Mouse (Mus musculus) WW6 (cell line): Measurements from ENCODE around the gene Iqcn.

Experiments
- DNase-seq: peaks from one replicate; pipeline ENCODE4 v3.0.0-alpha.2; 2013; ENCODE audit warnings: low read depth, low spot score

Iqcn gene

DNA sequence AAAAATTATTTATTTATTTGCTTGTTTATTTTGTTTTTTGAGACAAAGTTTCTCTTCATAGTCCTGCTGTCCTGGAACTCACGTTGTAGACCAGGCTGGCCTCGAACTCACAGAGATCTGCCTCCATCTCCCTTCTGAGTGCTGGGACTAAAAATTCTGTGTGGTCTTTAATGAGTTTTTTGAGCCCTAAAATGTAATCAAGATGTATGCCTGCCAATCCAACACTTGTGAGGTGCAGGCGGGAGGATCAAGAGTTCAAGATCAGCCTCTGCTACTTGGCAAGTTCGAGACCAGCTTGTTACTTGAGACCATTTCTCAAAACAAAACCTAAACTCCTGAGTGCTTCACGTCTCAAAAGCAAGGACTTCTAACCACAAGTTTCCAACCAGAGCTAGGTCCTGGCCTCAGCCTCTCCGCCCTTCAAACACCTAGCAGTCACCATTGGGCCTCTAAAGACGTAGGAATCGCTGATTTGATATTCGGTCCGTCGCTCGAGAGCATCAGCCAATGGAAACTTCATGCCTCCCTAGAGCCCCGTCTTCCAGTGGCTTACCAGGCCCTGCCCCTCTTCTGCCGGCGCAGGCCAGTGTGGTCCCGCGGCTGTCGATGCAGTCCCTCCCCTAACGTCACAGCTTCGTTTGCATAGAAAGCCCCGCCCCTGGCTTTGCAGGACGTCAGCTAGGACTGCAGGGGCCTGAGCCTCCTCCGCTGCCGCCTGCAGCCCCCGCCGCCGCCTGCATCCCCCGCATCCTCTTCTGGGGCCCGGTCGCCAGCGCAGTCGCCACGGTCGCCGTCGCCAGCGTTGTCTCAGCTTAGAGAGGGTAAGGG lies 51.0 kb downstream of the Iqcn start, which contains the start of gene Rab3a:
Gene Rab3a, plus strand, starts transcription at position 637 of the 828 bp plus-strand sequence.
- peak; percentile 98 for DNase-seq

DNA sequence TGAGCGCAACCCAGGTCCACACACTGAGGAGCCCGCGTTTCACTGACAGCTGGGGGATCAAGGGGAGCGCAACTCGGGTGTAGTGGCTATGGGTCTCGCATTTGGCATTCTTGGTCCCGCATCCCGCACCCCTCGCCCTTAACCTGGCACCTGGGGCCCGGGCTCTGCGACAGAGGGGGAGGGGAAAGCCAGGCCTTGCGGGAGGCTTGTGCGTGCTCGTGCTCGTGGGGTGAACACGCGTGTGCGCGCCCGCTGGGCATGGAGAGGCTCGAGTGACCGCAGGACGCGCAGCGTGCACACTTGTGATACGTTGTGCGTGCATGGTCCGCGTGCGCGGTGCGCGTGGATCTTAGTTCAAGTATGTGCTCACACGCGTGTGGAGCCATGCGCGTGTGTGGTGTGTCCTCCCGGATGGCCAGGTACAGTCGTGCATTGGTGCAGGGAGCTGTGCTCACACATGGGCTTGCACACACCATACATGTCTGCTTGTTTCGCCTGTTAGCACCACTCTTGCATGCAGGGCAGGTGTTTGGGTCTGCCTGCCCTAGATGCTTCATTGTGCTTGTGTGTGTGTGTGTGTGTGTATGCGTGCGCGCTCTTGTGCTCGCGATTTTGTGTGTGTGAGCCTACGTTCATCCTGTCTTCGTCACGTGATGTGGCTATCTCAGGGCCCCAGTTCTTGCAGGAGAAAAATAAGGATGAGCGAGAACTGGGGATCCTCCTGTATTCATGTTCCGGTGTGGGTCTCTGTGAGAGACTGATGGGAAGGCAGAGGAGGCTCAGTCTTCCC lies 51.8 kb downstream of the Iqcn start:
- no peak for DNase-seq

DNA sequence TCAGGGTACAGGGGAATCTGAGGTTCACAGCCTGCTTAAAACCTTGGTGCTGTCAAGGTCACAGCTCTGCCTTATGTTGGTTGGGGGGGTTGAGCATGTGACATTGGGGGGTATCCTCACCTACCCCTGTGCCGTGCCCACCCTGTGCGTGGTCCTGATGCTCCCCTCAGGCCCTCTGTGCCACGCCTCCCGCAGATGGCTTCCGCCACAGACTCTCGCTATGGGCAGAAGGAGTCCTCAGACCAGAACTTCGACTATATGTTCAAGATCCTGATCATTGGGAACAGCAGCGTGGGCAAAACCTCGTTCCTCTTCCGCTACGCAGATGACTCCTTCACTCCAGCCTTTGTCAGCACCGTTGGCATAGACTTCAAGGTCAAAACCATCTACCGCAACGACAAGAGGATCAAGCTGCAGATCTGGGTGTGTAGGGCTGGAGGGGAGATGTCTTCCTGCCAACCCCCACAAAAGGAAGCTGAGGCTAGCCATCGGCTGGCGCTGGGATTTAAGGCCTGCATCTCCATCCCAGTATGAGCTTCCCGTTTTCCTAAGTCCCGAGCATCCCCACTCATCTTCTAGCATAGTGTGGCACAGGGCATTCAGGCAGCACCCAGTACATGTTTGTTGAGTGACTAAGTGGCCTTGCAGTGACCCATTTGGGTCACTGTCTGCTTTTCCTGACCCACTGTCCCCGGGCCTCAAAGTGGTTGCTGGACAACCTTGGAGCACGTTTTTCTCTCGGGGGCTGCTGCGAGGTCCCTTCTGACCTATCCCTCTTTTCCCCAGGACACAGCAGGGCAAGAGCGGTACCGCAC lies 52.6 kb downstream of the Iqcn start:
- no peak for DNase-seq

DNA sequence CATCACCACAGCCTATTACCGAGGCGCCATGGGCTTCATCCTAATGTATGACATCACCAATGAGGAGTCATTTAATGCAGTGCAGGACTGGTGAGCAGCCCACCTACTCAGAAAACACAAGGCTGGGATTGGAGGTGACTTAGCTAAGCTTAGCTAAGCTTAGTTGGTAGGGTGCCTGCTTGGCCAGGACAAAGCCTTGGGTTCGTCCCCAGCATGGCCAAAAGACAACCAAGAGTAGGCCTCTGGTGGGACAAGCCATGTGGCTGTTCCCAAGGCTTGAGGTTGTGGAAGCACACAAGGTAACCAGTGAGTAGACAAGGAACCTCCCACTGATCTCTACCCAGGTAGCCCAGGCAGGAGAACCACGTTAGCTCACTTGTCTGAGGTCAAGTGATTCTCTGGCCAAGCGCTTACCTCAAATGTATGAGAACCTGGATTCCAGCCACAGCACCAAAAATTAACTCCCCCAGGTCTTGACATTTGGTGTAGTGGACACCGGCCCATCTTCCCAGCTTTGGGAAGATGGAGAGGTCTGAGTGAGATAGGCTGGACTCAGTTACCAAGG lies 53.3 kb downstream of the Iqcn start:
- no peak for DNase-seq

DNA sequence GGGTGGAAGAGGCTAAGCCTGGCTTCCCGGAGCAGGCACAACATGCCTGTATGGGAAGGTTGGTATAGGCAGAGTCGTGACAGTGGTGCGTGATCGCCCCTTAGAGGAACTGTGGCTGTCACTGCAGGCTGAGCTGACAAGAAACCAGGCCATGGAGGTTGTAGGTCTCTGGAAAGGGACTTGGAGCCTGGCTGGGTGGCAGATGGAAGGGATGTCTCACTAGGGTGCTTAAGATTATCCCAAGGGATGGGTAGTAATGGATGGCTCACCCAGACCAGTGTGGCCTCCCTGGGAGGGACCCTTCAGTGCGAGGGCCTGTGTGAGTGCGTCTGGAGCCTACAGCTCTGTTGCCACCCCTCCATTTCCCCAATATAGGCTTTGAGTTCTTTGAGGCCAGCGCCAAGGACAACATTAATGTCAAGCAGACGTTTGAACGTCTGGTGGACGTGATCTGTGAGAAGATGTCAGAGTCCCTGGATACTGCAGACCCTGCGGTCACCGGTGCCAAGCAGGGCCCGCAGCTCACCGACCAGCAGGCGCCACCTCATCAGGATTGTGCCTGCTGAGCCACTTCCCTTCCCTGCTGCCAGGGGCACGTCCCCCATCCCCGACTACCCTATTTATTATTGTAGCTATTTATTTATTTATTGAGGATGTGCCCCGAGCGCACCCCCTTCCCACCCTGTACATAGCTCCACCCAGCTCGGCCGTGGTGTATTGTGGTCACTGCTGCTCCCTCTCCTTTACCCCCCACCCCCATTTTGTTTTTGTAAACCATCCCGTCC lies 54.5 kb downstream of the Iqcn start:
- DNase-seq = no peak

DNA sequence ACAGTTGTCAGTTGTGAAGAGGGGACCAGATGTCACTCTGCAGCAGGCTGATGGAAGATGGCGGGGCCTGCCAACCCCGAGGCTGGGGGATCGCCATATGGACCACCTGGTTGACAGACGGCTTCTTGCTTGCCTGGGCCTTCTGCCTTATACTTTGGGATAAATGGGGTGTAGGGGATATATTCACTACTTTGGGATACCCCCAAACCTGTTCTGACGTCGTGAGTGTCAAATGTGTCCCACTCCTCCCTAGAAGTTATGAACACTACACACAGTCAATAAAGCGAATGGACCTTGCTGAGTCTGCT lies 55.0 kb downstream of the Iqcn start:
- DNase-seq = no peak

DNA sequence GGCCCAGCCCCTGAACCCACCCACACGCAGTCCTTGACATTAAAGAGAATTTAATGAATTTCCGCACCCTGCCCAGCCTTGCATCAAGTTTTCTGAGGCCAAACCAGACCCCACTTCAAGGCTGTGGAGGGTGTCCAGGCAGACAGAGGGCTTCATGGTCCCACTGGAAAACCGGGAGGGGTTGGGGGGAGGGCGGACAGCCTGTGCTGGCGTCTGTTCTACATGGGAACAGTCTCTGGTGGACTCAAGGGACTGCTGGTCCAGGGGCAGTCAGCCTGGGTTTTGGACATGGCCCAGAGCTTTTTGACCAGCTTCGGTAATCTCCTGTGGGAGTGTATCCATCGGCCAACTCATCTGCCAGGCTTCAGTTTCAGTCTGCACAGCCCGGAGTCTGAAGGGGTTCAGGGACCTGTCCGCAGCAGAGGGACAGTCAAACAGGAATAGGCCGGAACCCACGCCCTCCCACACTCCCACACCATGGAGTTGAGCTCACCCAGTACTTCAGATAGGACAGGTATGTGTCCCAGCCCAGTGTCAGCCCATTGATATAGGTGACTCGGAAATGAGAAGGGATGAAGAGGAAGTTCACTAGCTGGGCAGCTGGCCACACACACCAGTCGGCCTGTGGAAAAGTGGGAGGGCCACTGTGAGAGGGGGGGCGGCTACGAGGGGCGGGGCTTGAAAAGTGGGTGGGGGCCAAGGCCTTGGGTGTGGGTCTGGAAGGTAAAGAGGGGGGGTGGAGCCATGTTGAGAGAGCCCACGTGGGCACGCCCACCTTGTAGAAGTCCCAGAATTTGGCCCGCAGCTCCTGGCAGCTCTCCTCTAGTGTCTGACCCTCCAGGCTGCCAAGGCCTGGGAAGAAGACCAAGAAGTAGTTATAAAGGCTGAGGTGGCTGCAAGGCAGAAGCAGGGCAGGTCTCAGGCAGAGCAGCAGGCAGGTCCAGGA lies 55.6 kb downstream of the Iqcn start:
- DNase-seq = no peak

DNA sequence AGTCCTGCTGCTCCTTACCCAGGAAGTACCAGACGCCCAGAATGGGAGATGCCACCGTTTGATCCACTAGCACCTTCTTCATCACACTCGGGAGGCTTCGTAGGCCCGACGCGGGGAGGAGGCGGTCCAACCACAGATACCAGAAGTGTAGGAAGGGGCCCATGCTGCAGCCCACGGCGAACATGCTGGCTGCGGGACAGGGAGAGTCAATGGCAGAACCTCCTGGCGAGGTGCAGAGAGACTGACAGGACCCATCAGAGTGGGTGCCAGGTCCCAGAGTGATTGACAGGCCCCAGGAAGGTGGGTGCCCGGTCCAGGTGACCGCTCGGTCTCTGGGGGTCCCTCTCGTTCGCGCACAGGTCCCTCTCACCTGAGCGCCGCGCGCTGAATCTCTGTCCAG lies 57.1 kb downstream of the Iqcn start:
- DNase-seq = no peak

DNA sequence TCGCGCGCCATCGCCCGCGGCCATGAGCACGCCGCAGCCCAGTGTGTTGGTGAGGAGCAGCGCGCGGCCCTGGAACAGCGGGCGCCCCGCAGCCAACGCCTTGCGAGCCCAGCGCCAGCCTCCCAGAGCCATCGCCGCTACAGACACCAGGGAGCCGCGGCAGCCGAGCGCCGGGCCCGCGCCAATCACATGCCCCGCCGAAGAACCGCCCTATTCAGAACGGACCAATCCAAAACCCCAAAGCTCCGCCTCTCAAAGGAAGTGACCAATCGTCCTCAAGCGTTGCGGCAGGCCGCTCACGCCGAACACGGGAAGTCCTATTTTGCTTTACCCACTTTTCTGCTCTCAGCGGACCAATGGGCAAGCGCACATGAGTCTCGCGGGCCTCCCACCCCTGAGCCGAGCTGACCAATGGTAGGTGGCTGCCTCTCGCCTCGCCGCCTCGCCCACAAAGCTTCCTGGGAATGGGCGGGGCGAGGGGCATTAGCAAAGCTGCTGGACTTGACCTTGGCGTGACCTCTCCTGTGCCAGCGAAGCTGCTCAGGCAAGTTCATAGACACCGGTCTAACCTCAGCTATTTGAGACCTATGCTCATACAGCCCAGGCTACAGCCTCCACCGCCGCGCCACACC lies 57.6 kb downstream of the Iqcn start, which contains the start of gene Mpv17l2:
Gene Mpv17l2, minus strand, starts transcription at position 172 of the 632 bp plus-strand sequence.
- peak; percentile 99 for DNase-seq

DNA sequence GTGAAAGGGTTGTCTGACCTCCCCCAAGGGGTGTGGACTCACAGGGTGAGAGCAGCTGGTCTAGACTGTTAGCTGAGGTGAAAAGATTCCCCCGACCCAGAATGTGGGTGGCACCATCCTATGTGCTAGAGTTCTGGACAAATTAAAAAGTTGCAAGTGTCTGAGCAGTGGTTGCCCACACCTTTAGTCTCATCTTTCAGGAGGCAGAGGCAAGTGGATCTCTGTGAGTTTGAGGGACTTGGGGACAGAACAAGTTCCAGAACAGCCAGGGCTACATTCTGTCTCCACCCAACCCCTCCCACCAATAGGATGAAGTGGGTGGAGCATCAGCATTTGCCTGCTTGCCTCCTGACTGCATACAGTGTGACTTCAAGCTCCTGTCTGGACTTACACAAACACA lies 58.9 kb downstream of the Iqcn start:
- no peak for DNase-seq

DNA sequence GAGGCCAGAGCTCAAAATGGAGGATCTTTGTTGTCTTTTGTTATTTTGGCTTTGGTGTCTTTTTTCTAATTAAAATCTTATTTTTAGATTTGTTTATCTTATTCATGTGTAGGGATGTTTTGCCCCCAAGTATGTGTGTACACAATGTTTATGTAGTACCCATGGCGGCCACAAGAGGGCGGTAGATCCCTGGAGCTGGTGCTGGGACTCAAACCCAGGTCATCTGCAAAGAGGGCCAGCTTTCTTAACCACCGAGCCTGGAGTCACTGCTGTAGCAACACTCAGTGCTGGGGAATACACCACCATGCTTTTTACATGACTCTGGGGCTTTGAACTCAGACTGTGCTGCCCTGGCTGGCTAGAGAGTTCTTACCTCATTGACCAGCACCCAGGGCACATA lies 60.1 kb downstream of the Iqcn start:
- DNase-seq = no peak

DNA sequence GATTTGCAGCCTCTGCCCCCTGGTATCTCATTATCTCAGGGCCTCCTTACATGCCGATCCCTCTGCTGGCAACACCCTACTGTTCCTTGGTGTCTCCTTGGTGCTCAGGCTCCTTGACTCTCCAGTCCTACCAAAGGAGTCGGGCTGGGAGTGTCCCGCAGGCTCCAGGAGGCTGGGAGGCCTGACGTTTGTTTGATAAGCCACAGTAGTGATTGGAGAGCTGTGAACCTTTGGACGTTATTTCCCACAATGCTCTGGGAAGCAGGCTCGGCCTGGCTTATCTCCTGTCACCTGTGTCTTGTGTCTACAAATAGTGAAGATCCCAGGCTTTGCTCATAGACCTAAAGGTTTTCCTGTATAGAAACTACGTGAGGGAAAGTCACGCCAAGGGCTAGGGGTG lies 60.8 kb downstream of the Iqcn start:
- no peak for DNase-seq

DNA sequence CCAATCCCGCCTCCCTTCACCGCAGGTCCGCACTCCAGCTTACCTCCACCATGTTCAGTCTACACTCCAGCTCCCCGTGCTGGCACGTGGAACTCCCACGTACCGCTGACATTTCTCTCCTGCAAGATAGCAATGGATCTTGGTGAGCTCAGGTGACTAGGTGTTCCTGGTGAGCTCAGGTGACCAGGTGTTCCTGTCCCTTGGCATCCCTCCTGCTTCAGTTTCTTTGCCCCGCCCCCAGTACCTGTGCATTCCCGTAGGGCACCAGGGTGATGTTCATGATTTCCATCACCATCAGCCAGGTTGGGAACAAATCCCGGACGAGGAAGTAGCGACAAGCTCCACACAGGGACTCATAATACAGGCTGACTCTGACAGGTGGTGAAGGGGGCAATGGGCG lies 61.4 kb downstream of the Iqcn start:
- no peak for DNase-seq

DNA sequence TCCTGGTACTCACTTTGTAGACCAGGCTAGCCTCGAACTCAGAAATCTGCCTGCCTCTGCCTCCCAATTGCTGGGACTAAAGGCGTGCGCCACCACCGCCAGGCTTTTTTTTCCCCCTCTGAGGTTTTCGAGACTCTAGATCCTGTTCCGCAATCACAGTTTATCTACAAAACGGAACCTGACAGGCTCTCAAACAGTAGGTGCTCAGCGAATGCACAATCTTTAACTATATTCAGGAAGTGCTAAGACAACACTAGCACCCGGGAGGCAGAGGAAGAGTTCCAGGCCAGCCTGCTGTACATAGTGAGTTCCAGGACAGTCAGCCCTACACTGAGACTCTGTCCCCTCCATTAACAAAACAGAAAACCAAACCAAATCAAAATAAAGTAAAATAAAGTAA lies 62.1 kb downstream of the Iqcn start:
- no peak for DNase-seq

DNA sequence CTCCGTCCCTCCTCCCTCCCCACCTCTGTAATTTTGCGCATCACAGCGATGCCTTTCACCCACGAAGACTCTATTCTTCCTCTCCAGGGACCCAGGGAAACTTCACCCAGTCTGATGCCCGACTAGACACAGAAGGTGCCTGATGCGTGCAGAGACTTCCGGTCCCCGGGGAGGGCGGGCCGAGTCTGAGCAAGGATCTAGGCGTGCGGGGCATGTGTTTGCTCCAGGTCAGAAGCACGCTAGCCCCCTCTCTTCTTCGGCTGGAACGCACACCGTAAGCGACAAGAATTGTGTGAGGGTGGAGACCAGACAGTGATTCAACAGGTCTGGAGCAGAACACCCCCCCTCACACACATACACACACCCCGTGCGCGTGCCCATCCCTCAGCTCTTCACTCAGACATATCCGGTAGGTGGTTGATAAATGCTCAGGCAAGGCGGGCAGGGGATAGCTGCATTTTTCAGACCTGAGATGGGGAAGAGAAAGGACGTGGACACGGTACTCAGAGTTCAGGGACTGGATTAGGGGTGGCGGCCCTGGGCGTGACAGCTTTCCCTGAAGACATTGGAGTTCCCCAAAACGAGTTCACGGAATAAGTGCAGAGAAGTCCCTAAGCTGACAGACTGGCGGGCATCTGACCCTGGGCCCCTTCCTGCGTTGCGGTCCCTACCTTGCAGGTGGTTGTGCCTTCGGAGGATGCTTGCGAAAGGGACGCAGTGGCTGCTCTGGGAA lies 62.7 kb downstream of the Iqcn start:
- DNase-seq = no peak

DNA sequence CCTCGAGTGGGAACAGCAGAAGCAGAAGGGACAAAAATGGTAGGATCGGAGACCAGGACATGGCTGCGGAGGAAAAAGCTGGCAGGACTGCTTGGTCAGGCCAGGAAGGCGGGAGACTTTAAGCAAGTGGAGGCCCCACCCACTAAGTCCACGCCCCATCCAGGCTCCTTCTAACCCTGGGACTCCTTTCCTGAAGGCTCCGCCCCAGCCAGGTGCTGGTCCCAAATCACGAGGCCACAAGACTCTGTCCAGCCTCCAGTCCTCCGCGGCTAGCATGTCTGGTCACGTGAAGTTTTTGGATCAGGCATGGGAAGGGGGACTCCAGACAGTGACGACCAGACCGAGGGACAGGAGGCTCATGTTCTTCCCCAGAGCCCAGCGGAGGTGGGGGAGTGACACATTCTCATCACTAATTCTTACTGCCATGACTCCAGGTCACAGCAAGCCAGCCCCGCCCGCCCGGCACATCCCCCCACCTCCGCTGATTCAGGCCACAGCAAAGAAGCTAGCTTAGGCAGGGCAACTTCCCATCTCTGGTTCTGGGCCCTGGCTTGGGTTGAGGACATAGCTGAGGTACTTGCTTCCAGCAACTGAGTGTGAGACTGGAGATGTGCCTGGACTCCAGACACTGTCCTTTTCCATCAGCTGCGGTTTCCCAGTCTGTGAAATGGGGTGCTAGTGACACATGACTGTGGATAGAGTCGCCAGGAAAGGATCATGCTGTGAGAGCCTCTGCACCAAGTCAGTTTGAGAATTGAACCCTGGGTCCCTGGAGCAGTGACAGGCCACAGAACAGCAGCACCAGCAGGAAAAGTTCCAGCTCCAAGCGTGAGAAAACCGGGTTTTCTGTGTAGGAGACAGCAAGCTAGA lies 63.5 kb downstream of the Iqcn start:
- DNase-seq = peak; percentile 76
